Mouse (Mus musculus): ENCODE measurements around the gene Stx1b.

DNA sequence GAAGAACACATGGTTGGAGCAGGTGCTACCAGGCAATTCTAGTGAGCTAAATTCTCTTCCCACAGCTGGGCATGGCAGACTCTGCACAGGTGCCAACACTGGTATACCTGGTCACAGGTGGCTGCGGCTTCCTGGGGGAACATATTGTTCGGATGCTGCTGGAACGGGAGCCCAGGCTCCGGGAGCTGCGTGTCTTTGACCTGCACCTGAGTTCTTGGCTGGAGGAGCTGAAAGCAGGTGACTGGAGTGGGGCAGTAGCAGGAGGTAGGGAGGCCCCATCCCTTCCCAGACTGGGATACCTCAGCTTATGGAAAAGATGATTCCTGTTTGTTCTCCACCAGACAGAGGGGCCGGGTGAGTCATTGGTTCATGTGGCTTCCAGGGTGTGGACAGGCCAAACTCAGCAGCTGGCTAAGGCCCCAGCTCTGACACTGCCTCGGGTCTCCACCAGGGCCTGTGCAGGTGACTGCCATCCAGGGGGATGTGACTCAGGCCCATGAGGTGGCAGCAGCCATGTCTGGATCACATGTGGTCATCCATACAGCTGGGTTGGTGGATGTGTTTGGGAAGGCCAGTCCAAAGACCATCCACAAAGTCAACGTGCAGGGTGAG is 23.2 kb downstream of the Stx1b start:
- TF ChIP-seq EP300 (optimal IDR thresholded peaks at IDR 0.05) (no peak), CTCF (IDR thresholded peaks at IDR 0.05; ENCODE audit: low read depth) (peak; percentile 18; the same call in 1 of the 2 replicates)
